Mouse (Mus musculus) ES-Bruce4 (cell line): ENCODE measurements at regions not wholly inside any gene's neighbourhood (a gene's known extent, or its start where the extent isn't known, plus 50 kb on each side); places are given as distances from the start of the nearest gene placed in this dataset.

ENCODE experiments used
- H3K27ac ChIP-seq: 2 replicates; pipeline ENCODE4 v1.5.1; 2012; ENCODE audit warnings: low read length, inconsistent platforms; ENCODE audit not compliant: insufficient read depth
- H3K27me3 ChIP-seq: 2 replicates; pipeline ENCODE4 v1.6.1; 2012; ENCODE audit warnings: mild to moderate bottlenecking, low read length, inconsistent platforms; ENCODE audit not compliant: control insufficient read depth, poor library complexity, insufficient read depth, severe bottlenecking
- H3K36me3 ChIP-seq: 2 replicates; pipeline ENCODE4 v1.6.1; 2012; ENCODE audit warnings: inconsistent platforms, mild to moderate bottlenecking, low read length, moderate library complexity; ENCODE audit not compliant: control insufficient read depth, poor library complexity, insufficient read depth, severe bottlenecking
- H3K4me1 ChIP-seq: one replicate; pipeline ENCODE4 v1.8.1; 2011; ENCODE audit warnings: low read length; ENCODE audit not compliant: control insufficient read depth, insufficient read depth
- H3K4me3 ChIP-seq: 2 replicates; pipeline ENCODE4 v1.5.1; 2011; ENCODE audit warnings: low read depth, mild to moderate bottlenecking, low read length
- H3K9ac ChIP-seq: 2 replicates; pipeline ENCODE4 v1.6.1; 2012; ENCODE audit warnings: low read depth, mild to moderate bottlenecking, inconsistent platforms; ENCODE audit not compliant: poor library complexity, severe bottlenecking
- H3K9me3 ChIP-seq: replicated peaks from 2 replicates; pipeline ENCODE4 v1.6.1; 2012; ENCODE audit warnings: mild to moderate bottlenecking, low read length, inconsistent platforms; ENCODE audit not compliant: control insufficient read depth, poor library complexity, insufficient read depth, severe bottlenecking
- CTCF ChIP-seq: IDR thresholded peaks from one replicate; pipeline ENCODE4 v1.8.1; 2011; ENCODE audit warnings: low read depth, low read length
- EP300 ChIP-seq: IDR thresholded peaks from 2 replicates; pipeline ENCODE4 v1.6.1; 2011; ENCODE audit warnings: low read depth, low read length; ENCODE audit not compliant: insufficient read depth
- POLR2A ChIP-seq: IDR thresholded peaks from one replicate; pipeline ENCODE4 v1.8.1; 2011; ENCODE audit warnings: low read length; ENCODE audit not compliant: insufficient read depth

DNA sequence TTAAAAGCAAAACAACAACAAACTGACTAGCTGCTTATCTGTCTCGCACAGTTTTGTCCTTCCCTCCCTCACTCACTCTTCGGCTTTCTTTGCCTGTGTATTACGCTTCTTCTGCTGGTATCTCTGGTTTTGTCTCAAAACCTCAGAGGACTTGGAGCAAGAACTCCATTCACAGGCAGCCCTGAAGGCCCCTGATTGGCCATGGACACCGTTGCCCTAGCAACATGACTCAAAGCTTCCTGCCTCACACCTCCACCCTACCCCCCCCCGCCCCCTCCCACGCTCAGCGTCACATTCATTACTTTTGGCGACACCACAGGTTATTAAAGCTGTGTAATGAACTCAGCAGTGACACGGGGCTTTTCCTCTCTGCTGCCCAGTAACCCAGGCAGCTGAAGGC, 96.7 kb downstream of the Ets2 start:
- TF ChIP-seq CTCF (no peak), POLR2A (no peak), EP300 (no peak)
- Histone ChIP-seq H3K9ac (no peak overlapping the region), H3K4me1 (no peaks in the 10 kb centered on the region), H3K36me3 (no peaks in the 10 kb centered on the region), H3K27ac (no peak overlapping the region), H3K4me3 (no peak overlapping the region), H3K27me3 (no peaks in the 10 kb centered on the region), H3K9me3 (no peaks in the 10 kb centered on the region)

DNA sequence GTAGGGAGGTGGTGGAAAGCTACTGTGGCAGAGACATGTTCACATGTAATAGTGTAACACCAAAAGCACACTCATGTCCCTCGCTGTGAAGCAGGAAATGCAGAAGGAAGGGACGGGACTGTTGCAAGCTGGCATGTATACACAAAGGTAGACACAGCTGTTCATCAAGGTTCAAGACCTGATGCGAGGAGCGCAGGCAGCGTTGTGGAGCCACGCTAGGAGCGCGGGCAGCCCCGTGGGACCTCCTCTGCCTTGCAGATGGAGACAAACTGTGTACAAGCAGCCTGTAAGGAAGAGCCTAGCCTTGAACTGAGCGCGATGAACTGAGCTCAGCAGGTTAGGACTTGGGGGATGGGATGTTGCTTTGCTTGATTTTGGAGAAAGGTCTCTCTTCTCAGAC, 96.2 kb downstream of the Ets2 start:
- Histone ChIP-seq H3K27me3 (no peaks in the 10 kb centered on the region), H3K36me3 (no peaks in the 10 kb centered on the region), H3K27ac (no peak overlapping the region), H3K4me1 (no peaks in the 10 kb centered on the region), H3K4me3 (no peak overlapping the region), H3K9me3 (no peaks in the 10 kb centered on the region), H3K9ac (no peak overlapping the region)
- TF ChIP-seq EP300 (no peak), POLR2A (no peak), CTCF (no peak)

DNA sequence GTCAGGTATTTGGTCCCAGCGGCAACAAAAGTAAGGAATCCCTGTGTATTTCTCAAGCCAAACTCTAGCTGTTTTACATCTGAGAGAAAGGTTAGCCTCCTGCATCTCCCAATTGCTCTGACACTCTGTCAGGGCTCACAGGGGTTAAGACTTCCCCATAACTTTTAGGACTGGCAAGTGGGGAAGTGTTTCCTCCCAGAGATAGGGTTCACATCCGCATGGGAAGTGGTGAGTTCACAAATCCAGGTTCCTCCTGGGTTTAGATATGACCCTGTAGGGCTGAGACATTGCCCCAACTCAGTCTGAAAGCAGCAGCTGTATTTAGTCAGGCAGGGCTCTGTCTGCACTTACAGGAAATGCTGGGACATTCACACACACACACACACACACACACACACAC, 95.3 kb downstream of the Ets2 start:
- Histone ChIP-seq H3K9ac (no peak overlapping the region), H3K36me3 (no peaks in the 10 kb centered on the region), H3K4me1 (no peaks in the 10 kb centered on the region), H3K27me3 (no peaks in the 10 kb centered on the region), H3K4me3 (no peak overlapping the region), H3K27ac (no peak overlapping the region), H3K9me3 (no peaks in the 10 kb centered on the region)
- TF ChIP-seq CTCF (no peak), EP300 (no peak), POLR2A (no peak)

DNA sequence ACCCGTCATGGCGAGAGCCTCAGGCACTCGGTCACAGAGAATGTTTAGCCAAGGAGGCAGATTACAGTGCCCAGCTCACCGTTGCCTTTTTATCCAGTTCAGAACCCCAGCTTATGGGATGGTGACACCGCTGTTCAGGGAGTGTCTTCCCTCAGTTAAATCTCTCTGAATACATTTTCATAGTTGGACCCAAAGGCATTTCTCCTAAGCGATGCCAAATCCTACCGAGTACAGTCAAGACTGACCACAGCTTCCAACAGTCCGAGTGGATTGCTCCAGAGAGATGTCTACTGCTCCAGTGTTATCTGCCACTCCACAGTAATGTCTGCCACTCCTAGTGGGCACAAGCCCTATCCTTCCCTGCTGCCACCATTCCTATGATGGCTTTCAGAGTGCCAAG, 93.0 kb downstream of the Ets2 start:
- no peaks in the 10 kb centered on the region for H3K36me3 ChIP-seq
- H3K9ac ChIP-seq: no peak overlapping the region
- H3K9me3 ChIP-seq: no peaks in the 10 kb centered on the region
- no peak overlapping the region for H3K4me3 ChIP-seq
- H3K4me1 ChIP-seq: no peaks in the 10 kb centered on the region
- no peaks in the 10 kb centered on the region for H3K27me3 ChIP-seq
- TF ChIP-seq EP300 (no peak), CTCF (no peak), POLR2A (no peak)
- H3K27ac ChIP-seq: no peak overlapping the region

DNA sequence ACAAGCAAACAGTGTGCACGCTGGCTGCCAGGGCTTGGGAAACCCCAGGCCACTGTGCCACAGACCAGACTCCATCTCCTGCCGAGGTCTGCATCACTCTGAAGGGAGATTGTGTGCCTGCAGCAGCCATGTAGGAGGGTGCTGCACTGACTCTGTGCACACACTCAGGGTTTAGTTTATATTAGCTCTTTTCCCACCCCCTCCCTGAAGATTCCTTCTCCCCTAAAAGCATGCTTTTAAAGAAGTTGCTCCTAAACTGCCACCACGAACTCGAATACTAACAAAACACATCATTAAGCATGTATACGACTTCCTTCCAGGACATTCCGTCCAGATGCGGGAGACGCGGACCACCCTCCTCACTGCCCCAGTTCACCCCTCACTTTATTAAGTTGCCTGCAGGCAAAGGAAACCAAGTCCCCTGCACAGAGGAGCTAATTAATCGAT, 92.4 kb downstream of the Ets2 start:
- Histone ChIP-seq H3K9ac (no peak overlapping the region), H3K27ac (no peak overlapping the region), H3K36me3 (no peaks in the 10 kb centered on the region), H3K4me1 (no peaks in the 10 kb centered on the region), H3K4me3 (no peak overlapping the region), H3K9me3 (no peaks in the 10 kb centered on the region), H3K27me3 (no peaks in the 10 kb centered on the region)
- TF ChIP-seq CTCF (no peak), EP300 (no peak), POLR2A (no peak)

DNA sequence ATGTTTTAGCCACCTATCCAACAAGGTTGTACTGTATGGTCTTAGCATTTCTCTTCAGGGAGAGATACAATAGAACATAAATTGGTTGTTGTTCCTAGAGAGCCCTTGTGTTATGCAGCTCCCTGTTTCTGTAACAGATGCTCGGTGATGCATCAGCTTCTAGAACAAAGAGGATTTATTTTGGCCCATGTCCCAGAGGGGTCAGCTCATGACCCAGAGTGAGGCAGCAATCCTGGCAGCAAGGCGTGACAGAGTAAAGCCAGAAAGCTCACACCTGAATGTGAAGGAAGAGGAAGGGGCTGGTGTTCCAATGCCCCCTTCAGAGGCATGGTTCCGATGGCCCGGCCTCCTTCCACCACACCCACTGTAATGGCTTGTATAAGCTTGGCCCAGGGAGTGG, 88.8 kb downstream of the Ets2 start:
- Histone ChIP-seq H3K36me3 (no peaks in the 10 kb centered on the region), H3K4me3 (no peak overlapping the region), H3K27me3 (no peaks in the 10 kb centered on the region), H3K27ac (no peak overlapping the region), H3K9me3 (no peaks in the 10 kb centered on the region), H3K4me1 (no peaks in the 10 kb centered on the region), H3K9ac (no peak overlapping the region)
- TF ChIP-seq CTCF: no peak
- TF ChIP-seq POLR2A: no peak
- no peak for TF ChIP-seq EP300
